Mouse (Mus musculus) urinary bladder, postnatal 36 days (tissue): ENCODE data around the gene Ephb1.

Source experiments
- DNase-seq, 2 experiments: peaks; one replicate each; pipeline ENCODE4 v3.0.0; 2022; ENCODE audit warnings: low spot score in 2 of 2, mixed read lengths in 1 of 2

The Ephb1 gene

DNA sequence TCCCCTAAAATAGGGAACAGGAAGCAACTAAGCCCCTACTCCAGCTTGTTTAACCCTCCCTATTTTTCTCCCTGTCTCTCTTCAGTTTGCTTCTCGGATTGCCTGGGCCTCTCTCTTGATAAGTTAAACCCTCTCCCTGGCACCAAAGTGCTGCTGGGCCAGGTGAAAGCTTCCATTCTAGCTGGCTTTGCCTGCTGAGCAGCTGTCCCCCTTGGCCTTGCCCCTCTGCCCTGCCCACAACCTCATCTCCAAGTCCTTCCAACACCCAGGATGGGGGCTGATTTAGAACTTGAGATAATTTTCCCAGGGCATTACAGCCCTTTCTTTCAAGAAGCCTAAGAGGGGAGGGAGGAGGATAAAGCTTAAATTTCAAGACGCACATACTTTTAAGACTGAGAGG, 174.0 kb downstream of the Ephb1 start:
- no peak for DNase-seq

DNA sequence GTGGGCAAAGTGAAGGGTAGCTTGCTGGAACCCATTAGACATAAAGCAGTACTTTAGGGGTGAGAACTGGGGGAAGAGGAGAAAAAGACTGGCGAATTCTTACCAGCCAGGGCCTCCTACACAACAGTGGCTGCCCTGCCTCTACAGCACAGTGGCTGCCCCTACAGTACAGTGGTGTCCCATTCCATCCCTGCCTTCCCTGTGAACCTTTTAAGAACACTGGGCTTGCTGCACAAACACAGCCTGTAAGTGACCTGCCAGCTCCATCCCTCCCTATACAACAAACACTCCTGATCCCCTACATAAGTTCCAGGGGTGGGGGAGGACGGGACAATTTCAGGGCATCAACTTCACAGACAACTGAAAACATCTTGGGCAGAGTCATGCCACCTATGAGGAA, 174.4 kb downstream of the Ephb1 start:
- DNase-seq: no peak

DNA sequence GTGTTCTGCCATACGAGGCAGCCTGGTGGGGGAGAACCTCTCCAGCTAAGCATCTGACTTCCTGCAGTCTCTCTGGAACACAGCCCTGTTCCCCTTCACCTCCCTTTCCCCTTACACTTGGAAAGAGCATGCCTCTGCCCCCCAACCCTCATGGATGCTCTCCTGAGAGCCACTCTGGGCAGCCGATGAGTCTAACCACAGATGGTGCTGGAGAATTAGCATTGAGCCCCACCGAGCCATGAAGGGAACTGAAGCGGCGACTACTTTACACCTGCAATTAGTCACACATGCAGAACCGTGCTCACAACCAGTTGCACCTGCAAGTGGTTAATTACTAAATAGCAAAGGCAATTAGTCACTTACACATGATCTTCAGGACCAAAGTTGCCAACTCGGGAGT, 184.8 kb downstream of the Ephb1 start:
- DNase-seq: no peak

DNA sequence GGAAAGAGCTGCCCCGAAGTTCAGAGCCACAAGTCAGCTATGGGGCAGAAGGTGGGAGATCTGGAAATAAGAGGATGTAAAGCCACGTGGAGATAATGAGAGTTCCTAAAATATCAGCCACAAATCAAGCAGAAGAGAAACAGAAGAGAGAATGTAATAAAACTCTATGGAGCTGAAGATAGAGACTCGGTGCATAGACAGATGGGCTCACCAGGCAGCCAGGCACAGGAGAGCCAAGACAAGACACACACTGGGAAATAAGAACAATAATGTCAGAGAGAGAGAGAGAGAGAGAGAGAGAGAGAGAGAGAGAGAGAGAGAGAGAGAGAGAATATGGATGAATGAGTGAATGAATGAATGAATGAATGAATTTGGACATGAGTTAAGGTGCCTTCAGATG, 198.6 kb downstream of the Ephb1 start:
- DNase-seq: no peak

DNA sequence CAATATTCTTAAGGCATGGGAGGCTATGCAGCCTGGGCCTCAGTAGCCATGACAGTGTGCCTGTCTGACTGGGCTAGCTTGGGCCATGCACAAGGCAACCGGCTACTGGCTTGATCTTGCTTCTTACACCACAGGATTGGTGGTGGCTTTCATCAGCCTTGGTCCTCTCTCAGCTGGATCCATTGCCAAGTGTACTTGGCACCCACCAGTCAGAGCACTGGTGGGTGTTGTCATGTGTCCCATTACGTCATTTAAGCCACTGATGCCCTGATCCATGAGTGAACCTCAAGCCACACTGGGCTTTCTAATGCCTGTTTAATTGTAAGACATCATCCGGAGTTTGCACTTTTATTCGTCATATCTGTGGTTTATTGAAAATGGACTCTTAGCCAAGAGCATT, 215.3 kb downstream of the Ephb1 start:
- no peak for DNase-seq

DNA sequence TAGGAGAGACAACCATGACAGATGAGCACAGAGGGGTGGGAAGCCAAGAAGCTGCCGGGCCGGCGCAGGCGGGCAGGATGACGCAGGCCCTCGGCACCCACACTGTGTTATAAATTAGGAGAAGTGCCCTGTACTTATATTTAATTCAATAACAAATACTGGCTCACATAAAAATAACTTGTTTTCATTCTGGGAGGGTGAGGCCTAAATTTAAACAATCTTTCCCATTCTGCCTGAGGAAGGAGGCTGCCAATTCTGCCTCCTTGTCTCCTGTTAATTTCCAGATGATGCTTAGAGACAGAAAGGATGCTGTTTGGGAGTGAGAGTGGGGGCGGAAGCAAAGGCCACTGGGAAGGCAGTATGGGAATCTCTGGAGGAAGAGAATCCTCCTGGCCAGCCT, 215.8 kb downstream of the Ephb1 start:
- no peak for DNase-seq

DNA sequence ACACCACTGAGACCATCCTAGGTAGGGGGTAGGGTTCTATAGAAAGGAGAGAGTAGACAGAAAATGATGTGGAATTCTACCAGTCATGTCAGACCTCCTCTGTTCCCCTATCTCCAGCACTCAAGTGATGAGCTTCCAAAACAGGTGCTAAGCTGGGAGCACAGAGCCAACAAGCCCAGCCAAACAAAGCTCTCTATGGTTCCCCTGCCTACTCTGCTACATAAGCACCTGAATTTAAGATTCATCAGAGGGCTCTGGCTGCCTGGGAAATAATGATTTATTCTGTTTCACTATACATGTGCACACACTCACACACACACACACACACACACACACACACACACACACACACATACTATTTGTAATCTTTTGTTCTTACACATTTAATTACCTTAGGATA, 216.3 kb downstream of the Ephb1 start:
- DNase-seq: no peak

DNA sequence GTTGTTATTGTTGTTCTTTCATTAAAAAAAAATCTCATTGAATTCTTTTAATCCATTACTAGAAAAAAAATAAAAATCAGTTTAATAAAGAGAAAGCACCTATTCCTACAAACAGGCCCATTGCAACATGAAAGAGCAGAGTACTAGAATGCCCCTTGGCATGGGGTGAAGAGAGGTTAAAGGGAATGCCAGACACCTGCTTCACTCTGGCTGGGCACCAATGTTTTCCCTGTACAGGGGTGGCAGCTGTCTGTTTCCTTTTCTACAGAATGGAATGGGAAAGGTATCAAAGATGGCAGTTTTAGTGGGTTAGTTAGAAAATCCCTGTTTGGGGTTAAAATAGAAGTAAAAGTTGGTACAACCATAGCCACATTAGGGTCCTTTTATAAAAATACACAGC, 224.0 kb downstream of the Ephb1 start:
- no peak for DNase-seq

DNA sequence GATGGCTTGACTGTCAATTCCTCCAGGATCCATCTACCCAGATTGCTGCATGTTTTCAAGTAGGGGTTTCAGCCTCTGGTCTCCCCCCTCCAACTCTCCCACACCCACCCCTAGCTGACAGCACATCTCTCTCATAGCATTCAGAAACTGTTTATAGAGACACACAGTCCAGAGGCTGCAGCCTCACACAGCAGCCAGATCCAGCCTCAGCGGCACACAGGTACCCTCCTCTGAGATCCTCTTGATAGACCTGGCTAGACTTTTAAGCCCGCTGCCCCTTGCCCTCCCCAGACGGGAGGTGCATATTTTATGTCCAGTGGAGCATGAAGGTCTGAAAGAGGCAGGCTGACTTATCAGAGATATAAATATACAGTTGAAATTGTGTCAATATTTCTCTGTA, 228.0 kb downstream of the Ephb1 start:
- DNase-seq: no peak

DNA sequence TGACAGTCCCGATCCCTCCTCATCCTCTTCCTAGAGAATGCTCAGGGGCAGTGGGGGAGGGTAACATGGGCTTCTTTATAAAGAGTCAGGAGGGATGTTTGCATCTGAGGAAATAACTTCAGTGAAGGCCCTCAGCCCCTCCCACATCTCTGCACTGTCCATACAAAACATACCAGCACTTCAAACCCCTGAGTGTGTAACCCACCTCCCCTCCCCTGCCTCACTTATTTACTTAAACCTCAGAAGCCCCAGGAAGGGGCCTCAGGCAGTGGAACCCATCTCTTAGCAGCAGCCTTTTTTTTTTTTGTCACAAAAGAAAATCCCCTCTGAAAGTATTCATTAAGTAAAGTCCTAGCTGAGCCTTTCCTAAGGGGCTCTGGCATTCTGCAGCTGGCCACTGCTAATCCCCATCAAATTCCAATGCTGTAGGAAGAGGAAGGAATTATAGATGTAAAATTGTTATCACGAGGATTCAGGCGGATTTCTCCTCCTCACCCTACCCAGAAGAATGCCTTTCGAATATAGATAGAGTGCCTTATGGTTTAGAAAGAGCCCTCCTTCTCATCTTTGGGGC, 231.5 kb downstream of the Ephb1 start:
- no peak for DNase-seq

DNA sequence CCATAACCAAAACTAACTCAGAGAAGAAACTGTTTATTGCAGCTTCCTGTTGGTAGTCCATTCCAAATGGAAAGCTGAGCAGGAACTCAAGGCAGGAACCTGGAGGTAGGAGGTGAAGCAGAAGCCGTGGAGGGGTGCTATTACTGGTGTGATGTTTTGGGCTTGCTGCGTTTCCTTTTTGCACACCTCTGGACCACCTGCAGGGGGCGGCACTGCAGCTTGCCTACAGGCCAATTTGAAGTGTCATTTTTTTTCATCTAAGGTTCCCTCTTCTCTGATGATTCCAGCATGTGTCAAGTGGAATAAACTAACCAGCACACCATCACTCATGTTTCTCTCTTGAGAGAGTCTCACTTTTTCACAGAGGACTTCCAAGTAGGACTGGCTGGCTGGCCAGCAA, 235.1 kb downstream of the Ephb1 start:
- no peak for DNase-seq

DNA sequence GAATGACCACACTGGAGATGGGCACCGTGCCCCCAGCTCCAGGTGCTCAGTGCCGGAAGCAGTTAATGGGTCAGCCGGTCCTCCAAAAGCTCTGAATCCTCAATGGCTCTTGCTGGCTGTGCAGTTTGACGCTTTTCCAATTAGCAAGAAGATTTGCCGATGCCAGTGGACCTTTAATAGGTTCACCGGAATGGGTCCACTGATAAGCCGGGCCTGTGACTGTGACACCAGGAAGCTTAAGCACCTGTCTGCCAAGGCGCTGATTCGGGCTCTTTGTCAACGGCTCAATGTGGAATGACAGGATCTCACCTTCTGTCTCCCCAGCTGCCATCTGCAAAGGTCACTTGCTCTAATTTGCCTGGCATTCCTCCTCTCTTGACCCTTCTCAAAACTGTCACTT, 239.2 kb downstream of the Ephb1 start:
- DNase-seq: no peak

DNA sequence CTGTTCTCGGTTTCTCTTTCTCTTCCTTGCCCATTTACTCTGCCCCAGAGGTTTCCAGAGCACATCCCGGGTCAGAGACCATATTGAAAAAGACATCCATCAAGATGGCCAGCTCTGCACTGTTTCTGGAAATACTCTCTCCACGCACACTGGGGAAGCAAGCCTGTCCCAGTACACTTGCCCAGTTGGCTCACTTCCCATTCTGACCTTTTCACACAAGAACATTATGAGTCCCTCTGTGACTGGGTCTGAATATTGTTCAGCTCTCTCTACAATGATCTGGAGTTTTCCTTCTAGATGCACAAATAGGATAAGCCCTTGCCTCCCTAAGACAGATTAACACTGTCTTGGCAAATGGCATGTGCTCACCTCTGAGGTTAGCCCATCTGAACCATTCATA, 243.0 kb downstream of the Ephb1 start:
- DNase-seq: no peak

DNA sequence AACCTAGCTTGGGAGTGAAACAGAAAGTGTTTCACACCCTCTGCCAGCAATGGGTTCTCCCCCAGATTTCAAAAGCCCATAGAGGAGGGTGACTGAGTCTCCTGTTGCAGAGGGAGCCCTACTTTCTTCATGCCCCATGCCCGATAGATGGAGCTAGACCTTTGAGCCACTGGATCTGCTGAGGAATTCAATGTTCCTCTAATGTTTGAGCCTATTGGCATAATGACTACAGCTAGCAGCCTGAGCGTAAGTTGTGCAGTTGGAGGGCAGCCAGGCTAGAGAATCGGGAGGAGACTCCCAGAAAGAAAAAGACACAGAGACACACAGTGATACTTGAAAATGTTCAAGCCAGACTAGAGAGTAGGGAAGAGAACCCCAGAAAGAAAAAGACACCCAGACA, 246.5 kb downstream of the Ephb1 start:
- no peak for DNase-seq

DNA sequence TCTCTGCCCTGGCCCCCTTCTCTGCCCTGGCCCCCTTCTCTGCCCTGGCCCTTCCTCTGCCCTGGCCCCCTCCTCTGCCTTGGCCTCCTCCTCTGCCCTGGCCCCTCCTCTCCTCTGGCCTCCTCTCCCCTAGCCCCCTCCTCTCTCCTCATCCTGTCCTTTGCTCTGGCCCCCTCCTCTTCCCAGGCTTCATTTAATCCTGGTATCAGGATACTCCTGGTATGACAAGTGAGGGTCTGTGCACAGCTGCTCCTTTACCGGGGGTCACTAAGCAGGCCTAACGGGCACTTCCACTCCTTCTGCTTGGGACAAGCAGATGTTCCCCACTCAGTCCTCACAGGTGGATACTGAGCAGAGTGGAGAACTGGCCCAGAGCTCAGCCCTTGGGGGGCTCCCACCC, 247.3 kb downstream of the Ephb1 start:
- DNase-seq: no peak

DNA sequence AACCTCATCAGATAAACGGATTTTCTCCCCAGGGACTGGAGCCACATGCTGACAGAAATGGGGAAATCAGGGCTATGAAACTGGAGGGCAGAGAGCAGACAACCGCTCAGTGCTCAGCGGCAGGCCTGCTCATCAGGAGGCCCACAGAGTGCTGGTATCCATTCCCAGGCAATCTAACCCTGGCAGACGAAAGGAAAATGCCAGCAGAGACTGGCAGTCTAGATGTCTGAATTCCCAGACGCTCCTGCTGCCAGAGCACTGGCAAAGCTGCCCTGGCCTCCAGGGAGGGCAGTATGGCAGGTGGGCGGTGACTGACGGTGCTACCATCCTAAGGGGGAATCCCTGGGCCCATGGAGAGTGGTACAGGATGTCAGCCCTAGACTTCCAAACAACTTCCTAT, 257.7 kb downstream of the Ephb1 start:
- DNase-seq: no peak

DNA sequence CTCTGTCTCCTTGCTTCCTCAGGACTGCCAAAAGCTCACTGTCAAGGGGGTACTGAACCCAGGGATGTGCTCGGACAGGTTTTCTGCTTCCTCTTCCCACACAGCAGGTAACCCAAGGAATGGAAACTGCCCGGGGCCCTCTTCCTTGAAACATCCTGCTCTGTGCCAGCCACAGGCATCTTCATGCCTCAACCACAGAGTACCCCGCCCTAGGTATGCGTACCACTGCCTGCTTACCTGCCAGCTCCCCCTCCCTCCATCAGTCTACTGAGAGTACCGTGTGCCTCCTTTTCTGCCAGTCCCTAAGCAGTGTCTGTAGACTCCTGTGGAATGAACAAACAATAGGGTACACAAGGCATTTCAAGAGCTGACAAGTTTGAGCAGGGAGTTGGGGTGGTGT, 265.9 kb downstream of the Ephb1 start:
- DNase-seq: no peak

DNA sequence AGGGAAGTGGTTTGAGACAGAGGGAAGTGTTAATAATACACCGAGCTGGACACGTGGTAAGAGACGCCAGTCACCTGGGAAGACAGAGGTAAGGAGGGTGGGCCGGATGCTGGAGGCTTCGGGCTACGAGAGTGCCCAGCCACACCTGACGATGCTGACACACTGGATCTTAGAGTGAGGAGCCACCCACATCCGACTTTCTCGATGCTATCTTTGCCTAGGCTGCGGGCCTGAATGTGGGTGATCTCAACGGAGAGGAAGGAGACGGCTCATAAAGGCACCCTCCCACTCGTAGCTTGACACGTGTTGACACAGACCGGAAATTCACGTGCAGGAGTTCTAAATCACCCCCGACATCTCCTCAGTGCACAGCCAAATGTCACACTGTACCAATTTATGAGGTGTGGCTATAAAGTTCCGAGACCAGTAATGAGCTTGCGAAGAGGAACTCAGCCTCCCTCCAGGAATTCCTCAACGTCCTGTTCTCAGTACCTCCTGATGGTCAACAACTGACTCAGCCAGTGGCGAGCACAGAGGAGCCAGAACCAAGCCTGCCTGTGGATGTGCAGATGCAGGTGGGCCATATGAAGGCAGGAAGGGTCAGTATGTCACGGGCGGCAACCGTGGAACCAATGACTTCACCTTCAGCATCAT, 268.3 kb downstream of the Ephb1 start:
- DNase-seq: no peak

DNA sequence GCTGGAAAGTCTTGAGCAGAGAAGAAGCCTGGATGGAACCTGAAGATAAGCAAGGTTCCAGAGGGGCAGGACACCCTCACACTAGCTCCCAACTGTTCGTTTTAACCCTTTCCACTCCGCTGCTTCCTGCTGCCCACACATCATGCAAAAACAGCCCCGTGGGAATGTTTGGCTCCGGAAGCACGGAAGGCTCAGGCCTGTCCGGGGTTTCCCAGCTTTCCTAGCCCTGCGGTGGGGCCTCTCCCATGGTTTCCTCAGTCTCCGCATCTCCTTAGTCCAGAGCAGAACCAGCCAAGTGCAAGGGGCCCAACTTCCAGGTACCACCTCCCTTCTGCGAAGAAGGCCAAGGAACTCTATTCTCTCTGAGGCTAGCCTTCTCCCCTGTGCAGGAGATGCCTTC, 269.0 kb downstream of the Ephb1 start:
- no peak for DNase-seq

DNA sequence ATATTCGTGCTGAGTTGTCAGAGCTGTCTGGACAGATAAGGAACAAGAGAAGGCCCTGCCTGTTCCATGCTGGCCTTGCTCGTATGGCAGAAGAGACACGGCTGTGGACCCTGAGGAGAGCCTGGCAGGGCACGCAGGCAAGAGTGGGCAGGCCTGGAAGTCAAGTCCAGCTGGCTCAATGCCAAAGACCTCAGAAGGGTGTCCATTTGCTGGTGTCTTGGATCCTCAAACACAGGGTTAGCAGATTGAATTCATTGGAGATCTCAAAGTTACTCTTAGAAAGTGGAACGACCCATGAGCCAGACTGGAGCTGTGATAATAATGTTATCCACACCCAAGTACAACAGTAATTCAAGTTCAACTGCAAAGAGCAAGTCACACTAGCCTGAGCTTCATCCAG, 273.6 kb downstream of the Ephb1 start:
- no peak for DNase-seq

DNA sequence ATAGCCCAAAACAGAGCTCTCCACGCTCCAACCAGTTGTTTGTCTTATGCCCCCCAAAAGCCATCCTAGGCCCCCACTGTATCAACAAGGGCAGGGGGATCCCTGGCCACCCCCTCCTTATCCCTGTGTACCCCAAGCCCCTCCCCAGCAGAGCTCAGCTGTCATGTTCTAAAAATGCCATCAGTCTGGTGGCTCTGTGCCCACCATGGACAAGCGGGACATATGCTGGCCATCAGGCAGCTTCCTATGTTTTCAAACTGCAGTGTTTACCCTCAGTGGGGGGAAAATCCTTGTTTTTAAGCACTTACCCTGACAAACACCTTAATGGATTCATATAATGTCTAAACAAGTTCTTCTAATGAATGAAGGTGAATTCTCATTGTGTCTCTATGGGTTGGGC, 275.3 kb downstream of the Ephb1 start:
- DNase-seq: no peak

DNA sequence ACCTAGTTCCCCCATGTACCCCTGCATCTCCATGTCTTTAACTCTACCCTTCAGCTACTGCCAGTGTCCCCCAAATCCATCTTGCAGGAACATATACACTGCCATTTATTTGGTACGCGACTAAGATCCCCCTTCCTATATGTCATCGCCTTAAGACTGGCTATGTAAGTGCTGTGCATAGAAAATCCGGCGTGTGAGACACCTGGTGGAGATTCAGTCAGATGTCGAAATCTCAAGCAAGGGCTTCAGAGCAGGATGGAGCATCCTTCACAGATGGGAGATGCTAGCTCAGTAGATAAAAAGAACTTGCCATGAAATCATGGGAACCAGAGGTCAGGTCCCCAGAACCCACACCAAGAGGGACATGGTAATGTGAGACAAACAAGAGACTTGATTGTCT, 276.3 kb downstream of the Ephb1 start:
- no peak for DNase-seq

DNA sequence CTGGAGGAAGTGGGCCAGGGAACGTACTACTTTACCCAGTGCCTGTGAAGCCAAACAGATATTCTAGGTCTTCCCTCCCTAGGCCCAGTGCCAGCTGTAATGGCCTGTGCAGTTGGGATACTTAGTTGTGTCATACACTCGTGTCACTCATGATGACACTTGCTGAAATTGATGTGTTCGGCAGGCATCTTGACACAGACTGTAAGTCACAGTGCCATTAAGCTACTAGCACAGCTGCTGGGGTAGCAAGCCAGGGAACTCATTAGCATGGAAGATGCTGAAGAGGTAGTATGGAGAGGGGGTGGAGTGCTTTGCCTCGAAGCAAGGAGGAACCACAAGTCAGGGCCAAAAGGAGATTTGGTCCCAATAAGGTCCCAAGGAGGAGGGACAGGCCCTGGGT, 279.0 kb downstream of the Ephb1 start:
- no peak for DNase-seq

DNA sequence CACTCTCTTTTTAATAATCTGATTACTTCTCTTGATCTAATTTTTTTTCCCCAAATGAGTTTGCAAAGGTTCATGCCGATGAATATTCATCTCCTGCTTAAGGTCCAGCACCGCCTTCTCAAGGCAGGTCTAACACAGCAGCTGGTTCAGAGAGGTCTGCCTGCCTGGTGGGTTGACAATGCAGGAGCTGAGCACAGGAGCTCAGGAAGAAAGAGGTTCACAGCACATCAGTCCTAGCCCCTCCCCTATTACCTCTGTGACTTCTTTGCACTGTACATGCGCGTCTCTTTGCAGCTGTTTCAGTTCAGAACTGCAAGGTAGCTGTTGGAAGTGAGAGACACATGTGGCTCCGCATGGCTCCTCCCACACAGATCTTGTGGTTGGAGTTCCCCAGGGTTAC, 281.1 kb downstream of the Ephb1 start:
- no peak for DNase-seq
